Mouse (Mus musculus) CH12F3 (cell line): ENCODE data around the gene Fto.

Experiments used
- in situ Hi-C: fragments of 300-500 bp; cut with MboI; formaldehyde crosslinking; loops from 2 replicates; pipeline ENCODE4 v1.14.3; 2020; ENCODE audit warnings: low sequenced_read_pairs

Gene Fto

DNA sequence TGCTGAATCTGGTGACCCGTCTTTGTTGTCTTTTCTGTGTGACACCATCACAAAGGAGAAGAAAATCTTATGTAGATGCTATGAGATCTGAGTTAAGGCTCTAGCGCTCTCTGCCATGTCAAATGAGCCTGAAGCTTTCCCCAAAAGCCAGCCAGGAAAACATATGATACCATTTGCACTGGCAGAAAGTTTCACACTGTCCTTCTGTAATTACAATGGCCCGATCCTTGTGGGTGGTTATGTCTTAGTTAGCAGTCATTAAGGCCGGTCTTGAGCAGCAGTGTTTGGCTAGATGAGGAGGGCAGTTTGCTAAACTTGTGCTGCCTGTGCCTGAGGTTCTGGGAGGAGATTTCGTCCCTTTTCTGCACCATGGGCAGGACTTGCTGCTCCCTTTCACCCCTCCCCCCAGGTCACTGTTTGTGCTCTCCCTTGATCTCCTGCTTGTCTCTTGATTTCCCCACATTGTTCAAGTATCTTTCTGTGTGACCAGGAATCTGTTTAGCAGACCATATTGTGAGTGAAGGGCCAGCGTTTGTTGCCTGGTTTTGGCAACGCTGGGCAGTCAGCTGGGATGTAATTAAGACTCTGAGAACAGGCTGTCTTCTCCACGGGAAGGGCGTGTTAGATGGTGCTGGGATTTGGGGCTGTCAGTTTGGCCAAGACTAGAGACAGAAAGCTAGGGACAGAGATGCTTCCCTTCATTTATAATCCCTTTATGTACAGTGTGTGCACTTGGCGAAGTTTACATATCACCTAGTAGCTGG, 238.6 kb downstream of the Fto start:
- in situ Hi-C loops, result no loop called here

DNA sequence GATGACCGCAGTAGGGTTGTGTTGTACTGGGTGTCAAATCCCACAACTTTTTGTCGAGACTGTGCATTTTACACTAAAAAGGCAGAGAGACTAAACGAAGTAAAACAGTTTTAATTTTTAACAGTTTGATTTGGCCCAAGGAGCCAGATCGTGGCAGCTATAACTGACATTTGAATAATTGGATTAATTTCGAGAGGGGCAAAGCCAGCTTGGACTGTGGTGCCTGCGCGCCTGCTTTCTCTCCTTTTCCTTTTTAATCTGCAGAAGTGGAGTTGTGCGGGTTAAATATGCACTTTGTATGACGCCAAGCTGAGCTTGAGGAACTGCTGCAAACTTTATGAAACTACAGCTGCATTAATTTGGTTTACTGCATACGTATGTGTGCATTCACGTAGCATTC, 239.3 kb downstream of the Fto start:
- in situ Hi-C loops, result no loop called here

DNA sequence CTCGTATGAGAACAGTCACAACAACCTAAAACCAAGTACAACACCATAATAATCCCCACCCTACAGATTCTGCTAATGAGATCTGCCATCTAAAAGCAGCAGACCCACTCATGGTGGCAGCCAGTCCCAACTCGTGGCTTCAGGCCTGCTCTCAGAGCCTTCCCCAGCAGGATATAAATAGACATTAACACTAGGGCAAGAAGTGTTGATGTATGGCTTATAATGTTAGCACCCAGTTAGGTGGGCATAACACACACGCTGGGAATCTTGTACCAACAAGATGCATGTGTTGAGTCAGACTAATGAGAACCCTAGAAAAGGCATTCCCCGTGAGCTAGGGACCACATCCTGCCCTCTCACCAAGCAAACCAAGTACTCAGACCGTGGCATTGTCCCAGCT, 240.1 kb downstream of the Fto start:
- in situ Hi-C loops, result no loop called here

DNA sequence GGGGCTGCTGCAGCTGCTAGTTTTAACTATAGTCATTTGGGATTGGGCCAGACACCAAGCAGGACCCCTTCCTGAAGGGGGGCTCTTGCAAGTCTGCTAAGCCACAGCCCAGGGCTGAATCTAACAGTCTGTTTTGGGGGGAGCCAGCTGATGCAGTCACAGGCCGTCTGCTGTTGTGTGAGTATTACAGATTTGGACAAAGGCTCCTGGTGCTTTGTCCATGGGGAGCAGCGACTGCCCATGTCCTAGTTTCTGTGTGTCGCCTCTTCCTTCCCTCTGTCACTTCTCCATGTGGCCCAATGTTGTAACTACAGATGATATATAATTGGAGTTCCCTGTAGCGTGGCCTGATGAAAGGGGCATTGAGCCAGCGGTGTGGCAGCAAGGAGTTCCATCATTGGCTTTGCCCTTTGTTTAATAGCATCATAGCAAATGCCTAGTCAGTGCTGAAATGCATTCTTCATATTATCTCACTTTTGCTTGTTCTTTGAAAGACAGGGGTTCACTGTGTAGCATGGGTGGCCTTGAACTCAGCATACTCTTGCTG, 243.8 kb downstream of the Fto start:
- in situ Hi-C loops, result no loop called here

DNA sequence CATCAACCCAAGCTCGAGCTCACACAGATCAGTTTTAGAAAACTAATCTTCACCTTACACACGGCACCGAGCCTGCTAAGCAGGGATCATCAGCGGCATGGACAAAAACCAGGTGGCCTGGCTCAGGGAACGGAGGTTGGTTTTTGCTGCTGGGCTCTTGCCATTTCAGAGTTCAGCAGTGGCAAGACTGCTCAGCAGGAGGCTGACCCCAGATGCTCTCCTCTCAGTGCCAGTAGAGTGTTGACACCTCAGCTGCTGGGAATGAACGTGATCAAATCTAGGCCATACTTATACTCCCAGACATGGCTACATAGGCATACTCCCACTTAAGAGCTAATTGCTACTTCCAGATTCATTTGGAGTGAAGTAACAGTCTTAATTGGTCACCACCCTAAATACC, 245.1 kb downstream of the Fto start:
- in situ Hi-C loops, result no loop called here

DNA sequence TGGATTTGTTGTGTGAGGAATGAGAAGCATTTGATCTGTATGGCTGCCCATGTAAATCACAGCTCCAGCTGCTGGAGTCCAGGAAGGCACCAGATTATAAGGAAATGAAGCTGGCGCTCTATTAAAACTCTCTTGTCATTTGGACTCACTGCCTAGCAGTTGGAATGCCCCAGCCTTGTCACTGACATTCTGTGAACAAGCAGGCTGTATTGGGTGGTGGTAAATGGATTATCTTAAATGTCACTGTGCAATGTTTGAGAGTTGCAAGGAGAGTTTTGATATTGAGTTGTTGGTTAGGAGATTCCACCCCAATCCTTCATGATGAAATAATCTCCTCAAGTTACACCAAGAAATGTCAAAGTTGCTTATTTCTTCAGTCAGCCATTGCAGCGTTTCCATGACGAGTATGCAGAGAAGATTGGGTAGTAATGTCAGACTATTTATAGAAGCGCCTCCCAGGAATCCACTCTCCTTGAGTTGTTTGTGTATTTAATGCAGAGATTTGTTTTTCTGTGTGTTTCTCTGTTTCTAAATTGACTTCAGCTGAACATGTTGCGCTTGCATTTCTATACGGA, 246.8 kb downstream of the Fto start:
- in situ Hi-C loops, result no loop called here

DNA sequence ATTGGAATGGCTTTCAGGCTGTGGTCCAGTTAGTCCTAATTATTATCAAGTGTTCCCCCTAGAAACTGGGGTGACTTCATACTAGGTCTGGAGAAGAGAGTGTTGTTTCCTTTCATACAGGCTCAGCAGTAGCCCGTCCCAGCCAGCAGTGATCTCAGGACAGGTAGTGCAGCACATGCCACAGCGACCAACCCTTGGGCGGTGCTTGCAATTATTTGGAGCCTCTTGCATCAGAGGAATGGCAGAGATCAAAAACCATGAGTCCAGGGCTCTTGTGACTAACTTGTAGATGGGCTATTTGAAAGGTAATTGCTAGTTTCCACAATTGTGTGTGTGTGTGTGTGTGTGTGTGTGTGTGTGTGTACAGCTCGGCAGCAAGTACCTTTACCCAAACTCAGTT, 247.9 kb downstream of the Fto start:
- in situ Hi-C loops, result no loop called here

DNA sequence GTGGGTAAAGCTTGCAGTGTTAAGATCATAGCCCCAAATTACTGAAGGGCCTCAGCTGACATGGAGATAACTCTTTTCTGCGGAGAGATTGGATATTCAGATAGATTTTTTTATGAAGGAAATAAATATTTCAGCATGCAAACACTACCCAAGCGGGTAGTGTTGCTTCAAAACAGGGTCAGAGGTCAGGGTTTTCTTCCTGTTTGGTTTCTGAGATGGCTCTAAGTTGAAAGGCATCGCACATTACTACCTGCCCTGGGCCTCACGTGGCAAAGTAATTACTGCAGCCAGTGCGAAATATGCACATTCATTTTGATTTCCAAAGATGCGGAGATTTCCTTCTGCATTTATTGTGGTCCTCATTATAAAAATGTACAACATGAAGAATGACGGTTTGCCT, 249.3 kb downstream of the Fto start:
- in situ Hi-C loops, result no loop called here

DNA sequence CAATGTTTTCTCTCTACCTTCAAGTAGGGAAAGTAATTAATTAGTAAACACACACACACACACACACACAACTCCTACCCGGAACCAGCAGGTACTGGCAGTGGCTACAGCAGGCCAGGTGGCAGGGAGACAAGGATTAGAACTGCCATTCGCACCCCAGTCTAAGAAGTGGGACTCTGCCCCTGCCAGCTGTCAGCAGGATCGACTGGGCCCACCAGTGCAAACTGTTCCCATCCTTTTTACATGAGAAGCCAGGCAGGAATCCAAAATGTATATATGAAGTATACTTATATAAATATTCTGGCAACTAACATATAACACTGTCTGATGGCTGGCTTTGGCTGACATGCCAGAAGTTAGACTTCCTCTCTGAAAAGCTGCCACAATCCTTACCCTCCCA, 250.0 kb downstream of the Fto start:
- in situ Hi-C loops, result no loop called here

DNA sequence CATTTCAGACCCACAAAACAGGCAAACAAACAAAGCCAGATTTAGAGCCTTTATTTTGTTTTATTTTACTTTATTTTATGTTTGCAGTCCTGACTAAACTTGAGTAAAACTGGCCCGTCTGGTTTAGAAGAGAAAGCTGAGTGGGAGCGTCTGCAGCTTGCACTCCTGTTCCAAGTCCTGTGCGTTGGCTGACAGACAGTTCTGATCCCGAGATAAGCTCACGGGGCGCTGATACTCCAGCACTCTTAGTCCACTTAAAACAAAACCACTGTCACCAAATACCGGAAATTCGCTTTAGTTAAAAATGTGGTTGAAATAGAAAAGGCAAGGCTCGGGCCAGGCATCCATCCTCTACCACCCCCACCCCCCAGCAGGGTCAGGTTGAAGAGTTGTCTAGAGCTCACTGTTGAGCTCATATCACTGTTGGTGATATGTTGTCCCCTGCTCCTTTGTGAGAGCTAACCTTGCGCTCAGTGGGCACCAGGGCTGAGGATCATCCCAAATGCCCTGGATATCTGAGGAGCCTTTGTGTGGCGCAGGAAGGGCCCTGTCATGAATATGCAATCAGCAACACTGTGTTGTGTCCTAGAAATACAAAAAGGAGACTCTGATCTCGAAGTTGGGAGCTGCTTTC, 252.7 kb downstream of the Fto start:
- in situ Hi-C loops, result no loop called here

DNA sequence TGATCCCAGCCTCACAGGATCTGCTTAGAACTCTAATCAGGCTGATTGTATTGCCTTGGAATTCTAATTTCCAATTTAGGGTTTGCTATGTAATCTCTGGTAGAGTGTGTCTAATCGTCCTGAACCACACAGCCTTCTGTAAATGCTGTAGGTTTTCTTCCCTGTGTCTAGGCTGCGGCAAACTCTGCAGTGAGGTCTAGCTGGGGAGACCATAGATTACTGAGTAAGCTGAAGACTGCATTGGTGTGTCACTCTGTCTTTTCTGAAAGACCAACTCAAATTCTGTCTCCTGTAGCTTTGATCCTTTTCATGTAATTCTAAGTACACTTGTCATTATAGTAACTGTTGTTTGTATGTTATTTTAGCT, 253.2 kb downstream of the Fto start:
- in situ Hi-C loops, result no loop called here

DNA sequence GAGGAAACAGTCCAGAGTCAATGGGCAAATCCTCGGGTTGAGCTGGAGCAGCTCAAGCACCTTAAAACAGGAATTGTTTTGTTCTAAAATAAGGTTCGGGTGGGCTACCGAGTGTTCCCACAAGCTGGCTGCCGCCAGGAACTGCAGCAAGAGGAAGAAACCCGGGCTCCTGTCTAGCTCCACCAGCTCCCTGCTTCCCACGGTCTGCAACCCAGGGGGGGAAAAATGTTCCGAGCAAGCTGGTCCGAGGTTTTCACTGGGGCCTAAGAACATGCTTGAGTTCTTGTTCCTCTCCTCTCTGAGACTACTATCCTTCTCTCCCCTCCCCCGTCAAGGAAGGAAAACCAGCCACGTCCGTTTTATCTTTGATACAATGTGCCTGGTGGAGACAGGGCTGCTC, 256.5 kb downstream of the Fto start:
- in situ Hi-C loops, result no loop called here

DNA sequence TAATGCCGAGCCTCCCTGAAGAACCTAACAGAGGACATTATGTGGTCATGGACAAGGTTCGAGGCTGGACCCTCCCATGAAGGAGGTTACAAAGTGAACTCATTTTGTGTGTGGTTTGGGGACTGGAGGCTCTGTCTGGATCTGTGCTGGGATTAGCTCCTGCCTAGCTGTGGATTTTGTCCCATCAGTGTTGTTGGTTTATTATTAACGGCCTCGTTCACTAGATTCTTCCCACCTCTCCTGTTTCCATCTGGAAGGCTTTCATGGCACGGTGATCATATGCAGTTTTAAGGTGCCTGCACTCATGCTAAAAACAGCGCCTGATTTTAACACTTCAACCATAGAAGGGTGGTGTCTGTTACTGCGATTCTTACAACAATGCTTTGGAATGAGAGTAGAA, 257.5 kb downstream of the Fto start:
- in situ Hi-C loops, result no loop called here

DNA sequence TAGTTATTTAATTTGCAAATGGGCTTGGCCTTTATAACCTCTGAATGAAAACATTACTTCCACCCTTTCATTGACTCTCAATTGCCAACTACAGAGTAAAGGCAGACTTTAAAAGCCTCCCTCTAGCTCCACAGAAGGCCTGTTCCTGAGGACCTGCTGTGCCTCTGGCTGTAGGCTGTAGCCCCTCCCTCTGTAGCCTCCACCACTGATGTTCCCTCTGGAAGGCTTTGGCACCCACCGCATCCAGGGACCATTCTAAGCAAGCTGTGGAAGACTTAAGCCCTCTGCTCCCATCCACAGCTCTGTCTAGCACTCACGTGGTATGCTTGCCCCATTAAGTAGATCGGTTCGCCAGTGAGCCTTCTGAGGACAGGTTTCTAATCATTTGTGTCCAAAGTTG, 258.7 kb downstream of the Fto start:
- in situ Hi-C loops, result no loop called here

DNA sequence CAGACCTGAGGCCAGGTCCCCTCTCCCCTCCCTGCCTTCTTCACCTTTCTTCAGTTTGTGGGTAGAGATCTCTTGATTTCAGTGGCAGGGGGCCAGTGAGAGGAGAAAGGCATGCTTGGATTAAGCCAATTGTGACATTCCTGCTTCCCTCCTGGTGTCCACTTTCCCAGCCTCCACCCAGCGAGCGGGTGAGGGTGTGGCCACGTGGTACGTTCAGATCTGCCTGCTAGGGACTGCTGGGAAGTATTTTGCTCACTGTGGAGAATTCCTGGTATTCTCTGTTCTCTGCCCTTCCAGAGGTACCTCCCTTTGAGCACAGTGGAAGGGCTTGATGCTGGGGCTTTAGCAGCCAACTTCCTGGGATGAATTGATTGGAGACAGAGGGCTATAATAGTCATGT, 259.3 kb downstream of the Fto start:
- in situ Hi-C loops, result no loop called here

DNA sequence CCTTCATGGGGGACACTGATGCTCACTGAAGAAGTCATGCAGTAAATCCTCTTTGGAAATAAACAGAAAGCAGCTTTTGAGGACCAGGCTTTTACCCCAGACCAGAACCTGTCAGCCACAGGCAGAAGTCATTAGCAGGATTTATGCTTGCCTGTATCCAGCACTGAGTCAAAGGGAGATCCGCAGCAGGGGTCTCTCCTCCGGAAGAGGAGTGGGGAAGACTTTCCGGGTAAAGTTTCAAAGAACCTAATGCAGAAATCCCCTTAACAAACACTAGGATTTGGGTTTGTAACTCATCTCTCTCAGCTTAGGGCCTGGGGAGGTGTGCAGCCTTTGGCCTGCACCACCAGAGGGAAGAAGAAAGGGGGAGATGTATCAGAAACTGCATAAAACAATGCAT, 262.3 kb downstream of the Fto start:
- in situ Hi-C loops, result no loop called here

DNA sequence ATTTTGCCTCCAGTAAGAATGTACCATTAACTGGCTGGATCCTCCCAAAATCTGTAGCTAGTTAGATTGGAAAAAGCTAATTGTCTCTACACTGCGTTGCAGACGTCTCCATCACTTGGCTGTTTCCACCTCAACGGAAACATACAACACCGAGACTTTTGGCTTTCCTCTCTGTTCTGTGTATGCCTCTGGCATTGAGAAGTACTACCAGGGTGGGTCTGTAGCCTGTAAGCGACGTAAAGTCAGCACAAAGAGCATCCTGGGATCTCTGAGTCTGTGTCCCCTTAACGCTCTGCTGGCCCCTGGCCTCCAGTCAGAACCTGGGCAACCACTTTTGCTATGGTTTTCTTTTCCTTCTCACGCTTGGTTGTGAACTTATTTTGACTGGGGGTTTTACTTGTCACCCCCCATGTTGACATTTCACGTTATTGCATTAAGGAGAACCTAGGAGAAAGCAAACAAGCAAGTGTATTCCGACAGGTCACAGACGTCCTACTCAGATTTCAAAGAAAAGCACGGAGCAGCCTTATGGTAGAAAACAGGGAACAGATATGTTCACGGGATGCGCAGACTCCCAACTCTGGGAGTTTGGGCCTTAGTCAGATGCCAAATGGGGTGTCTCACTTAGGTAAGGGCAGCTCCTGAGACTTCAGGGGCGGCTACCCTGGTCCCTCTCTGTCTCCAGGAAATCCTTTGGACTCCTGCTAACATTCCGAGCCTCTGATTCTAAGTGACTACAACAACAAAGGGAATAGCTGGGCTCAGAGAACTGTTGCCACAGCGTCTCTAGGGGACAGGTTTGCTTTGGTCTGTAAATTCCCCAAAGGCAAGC, 263.0 kb downstream of the Fto start:
- in situ Hi-C loops, result no loop called here

DNA sequence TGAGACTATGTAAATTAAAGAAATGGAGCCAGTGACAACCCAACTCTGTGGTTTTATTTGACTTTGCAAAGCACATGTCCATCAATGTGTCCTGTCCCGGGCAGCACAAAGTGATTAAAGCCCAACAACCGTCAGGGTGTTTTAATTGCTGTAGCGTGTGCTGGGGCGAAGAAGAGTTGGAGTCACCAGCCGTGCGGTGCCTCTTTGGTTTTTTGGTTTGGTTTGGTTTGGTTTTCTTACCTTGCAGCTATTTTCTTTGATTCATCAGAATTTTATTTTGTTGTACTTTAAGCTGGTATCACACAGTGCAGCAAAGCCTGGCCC, 263.6 kb downstream of the Fto start:
- in situ Hi-C loops, result no loop called here

DNA sequence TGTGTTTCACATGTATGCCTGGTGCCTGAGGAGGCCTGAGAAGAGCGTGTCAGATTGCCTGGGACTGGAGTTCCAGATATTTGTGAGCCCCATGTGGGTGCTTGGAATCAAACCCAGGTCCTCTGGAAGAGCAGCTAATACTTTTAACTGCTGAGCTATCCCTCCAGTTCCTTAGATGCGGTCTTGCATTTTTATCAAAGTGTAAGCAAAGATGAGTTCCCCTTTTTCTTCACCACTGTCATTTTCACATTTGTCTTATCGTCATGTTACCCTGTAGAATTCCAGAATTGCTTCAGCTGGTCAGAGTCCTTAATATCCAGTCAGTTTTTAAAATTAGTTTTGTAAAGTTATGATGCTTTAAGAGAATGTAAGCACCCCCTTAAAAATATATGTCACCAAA, 264.3 kb downstream of the Fto start:
- in situ Hi-C loops, result no loop called here

DNA sequence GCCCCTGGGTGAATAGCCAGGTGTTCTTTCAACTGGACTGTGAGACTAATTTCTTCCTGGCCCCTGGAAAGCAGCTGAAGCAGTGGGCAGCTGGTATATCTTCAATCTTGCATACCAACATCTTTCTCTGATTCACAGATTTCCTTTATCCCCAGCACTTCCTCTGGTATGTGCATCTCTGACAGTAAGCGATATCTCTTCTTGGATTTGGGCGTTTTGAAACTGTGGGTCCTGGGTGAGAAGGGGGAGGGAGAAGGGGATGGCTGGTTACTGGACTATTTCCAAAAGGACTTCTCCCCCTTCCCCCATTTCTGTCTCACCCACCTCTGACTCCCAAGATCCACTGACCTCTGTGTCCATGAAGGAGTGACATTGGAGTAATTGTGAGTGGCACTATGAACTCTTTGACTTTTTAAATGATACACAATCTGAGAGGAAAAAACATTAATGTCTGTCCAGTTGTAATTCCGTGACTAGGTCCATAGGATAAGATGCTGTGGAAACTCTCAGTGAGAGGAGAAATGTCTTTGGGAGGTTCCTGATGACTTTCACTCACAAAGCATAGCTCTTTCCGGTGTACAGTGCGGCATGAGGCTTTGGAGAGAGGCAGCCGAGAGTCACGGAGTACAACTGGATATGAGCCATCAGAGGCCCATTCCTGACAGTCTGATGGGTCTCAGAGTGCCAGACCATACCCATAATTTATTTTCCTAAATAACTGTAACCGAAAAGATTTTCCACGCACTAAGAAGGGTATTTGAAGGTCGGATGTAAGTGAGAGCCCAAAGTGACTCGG, 271.5 kb downstream of the Fto start:
- in situ Hi-C loops, result no loop called here
